Mouse (Mus musculus) spleen, postnatal 36 days (tissue): ENCODE measurements at regions not wholly inside any gene's neighbourhood (a gene's known extent, or its start where the extent isn't known, plus 50 kb on each side); places are given as distances from the start of the nearest gene placed in this dataset.

ENCODE experiments used
- DNase-seq, 2 experiments: peaks; one replicate each; pipeline ENCODE4 v3.0.0; 2022; ENCODE audit warnings: low spot score in 2 of 2, mixed read lengths in 1 of 2

DNA sequence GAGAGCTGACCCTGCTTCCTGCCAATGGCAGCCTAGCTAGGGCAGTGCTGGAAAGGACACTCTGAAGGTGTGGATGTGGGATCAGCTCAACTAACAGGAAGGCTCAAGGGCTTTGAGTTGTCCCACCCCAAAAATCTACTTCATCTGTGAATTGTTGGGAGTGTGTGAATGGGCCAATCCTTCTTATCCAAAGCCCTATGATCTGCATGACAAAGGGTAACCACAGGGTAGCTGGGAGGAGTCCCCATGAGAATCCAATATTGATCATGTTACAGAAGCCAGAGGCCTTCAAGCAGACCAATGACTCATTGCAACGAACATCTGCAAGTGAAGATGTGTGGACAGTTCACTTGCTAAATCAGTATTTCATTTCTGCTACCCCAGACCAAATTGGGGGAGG, 51.1 kb upstream of the Adra1b start:
- DNase-seq = no peak

DNA sequence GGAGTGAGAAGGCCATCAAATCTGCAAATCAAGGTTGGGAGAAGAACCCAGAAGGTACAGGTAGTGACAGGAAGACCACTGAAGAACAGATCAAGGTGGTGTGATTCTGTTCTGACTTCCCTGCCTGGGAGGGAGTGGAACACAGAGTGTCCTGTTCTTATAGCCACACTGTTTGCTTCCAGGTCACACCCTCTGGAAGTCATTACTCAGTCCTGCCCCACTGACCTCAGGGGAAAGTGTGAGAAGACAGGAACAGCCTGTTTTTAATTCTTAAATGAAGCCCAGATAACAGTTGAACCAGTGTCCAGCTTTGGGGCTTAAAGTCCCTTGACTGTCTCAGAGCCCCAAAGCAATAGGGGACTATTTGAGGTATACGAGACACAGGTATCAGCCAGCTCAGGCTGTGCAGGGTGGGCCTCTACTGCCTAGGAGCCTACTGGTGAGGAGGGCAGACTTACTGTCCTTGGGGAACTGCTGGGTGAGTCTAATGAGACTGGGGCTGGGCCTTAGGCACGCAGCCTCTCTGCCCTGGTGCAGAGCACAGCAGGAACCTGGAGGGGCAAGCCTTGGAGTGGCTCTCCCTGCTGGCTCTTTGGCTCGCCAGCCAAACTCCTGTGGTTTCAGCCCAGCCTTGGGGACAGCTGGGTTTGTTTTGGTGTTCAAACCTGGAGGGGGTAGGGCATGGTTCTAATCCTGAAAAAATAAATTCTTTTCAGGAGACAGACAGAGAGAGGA, 57.4 kb upstream of the Adra1b start:
- no peak for DNase-seq

DNA sequence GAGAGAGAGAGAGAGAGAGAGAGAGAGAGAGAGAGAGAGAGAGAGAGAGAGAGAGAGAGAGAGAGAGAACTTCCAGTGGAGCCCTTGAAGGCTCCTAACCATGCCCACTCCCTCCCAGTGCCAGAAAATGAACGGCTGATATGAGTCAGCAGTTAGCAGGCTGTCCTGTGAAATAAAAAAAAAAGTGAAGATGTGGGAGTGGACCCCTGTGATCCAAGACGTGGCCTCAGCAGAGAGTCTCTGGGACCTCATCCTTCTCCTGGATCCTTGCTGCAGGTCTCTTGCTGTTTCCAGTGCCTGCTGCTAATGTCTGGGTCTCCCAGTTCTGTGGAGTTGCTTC, 57.9 kb upstream of the Adra1b start:
- no peak for DNase-seq

DNA sequence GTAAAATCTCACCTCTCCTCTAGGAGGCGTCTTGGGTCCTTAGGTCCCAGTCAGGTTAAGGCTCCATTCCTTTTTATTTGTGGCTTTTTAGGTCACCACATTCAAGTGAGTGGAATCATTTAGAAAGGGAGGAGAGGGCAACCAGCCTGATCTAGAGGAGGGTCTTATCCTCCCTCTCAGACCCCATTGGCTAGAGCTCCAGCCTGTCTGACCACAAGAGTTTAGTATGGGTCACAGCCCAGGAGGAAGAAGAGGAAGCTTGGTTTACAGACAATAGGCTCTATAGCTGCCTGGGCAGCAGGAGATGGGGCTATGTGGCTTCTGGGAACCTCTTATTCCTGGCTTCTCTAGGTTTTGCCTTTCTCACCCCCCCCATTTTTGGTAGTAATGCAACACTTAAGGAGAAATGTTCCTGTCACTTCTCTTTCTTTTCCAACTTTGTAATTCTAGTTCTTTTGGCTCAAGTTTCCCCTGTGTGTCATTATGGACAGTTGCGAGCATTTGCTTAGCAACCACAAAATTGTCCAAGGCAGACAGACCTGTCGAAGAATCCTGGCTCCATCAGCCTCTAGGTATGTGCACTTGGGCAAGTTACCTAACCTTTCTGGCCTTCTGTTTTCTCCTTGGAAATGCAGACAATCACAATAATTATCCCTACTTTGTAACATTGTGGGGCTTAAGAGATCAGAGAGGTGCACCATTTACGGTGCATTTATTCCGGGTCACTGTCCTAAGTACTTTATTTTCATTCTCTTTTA, 59.5 kb upstream of the Adra1b start:
- no peak for DNase-seq

DNA sequence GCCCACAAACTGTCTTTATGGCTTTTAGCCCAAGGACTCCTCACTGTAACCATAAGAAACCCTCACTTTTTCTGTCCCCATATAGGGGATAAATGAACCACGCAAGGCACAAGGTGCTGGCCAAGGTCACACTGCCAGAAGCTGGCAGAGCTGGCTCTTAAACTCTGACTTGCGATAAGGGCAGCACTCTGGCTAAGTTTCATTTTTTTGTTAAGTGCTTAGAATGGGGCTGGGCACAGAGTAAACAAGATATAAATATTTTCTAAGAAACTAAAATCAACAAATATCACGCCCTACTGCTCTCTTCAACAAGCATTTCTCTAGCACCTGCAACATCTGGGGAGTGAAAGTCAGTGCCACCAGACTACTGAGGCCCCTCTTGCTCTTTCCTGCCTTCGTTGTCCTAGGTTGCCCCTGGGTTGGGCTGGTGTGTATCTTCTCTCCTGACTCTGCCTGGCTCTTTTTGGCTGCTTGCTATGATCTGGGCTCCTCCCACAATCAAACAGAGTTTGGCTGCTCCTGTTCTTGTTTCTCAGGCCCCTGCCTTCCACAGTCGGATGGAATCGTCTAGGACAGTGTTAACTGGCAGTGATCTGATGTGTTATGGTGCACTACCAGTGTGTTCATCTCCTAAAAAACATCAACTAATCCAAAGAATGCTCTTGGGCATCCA, 60.5 kb upstream of the Adra1b start:
- no peak for DNase-seq

DNA sequence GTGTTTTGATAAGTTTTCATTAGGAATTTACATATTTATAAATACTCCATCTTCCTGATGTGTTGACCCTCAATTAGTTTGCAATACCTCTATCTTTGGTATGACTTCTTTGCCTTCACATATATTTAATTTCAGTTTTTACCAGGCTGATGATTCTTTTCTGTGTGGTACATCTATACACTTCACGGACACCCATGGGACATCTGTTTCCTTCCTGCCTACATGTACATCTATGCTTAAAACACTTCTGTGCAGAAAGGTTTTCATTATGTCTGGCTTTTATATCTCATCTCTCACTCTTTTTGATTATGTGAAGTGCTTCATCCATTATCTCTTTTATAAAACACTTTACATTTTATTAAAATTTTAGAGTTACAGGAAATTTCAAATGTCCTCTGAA, 66.8 kb upstream of the Adra1b start:
- DNase-seq = no peak

DNA sequence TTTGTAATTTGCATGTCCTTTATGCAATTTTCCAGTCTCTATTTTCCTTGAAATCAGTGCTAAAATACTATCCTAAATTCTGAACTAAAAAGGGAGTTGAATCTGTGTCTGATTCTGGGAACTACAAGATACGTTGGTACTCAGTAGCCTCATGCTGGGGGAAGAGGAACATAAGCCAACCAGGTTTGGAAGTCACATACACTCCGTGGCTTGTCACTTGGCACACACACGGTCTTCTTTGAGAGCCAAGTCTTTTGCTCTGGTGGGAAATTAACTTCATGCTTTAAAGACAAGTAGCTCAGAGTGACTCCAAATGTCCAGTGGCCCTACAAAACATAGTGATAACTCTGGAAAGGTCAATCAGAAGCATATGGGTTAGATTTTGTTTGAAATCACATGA, 70.9 kb upstream of the Adra1b start:
- no peak for DNase-seq

DNA sequence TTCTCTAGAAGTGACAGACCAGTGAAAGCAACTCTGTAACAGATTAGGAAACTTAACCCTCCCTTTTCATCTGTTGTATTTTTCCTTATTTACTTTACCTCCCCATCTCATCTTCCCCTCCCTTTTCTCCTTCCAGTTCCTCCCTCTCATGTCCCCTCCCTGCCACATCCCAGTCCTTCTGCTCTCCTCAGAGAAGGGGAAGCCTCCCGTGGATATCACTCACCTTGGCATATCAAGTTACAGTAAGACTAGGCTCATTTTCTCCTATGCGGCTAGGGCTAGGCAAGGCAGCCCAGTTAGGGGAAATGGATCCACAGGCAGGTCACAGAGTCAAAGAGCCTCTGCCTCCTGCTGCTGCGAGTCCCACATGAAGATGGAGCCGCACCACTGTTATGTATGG, 75.0 kb upstream of the Adra1b start:
- DNase-seq = no peak

DNA sequence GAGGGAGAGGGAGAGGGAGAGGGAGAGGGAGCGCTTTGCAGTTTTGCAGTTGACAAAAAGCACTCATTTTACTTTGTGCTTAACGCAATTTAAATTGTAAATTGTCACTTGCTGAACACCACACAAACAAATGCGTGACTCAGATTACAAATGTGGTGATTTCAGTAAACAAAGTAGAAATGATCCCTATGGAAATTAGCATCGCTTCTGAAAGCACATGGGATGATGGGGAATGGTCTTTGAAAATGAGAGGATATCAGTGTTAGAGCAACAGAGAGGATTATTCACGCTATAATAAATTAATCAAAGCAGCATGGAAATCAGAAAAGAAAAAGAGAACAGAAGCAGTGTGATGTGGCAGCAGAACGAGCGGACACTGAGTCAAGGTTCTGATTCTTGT, 78.4 kb upstream of the Adra1b start:
- DNase-seq = no peak

DNA sequence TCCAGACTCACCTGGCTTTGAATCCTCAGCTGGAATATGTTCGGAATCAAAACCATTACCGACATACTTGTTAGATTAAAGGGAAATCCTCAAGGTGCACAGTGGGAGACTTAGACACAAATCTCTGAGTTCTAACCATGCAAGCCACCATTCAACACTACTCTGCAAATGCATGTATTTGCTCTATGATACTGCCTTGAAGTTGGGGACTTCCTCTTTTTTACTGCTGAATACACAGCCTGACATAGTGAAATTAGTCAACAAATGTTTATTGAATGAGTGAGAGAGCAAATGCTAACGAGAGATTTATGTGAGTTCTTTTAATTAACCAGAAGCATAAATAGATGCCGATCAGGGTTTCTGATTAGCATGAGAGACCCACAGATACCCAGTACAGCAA, 79.4 kb upstream of the Adra1b start:
- no peak for DNase-seq

DNA sequence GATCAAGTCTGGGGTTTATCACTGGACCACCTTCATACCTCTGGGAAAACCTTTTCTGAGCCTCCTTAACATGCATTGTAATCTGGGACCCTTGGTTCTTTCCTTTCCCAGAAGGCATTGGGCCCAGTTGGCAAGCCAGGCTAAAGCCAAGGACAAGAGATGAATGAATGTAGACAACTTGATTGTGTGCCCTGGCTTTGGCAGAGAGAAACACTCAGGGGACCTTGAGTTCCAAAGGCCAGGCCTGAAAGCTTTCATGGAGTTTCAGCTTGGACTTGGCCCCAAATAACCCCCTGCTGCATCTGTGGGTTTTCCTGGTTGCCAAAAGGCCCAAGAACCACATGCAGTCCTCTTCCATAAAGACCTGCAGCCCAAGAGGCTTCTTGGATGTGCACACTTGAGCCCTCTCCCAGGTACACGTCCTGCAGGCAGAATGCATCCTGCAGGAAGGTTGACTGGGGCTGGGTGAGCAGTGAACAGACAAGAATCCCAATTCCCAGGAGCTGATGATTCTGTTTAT, 89.0 kb upstream of the Adra1b start:
- DNase-seq = no peak

DNA sequence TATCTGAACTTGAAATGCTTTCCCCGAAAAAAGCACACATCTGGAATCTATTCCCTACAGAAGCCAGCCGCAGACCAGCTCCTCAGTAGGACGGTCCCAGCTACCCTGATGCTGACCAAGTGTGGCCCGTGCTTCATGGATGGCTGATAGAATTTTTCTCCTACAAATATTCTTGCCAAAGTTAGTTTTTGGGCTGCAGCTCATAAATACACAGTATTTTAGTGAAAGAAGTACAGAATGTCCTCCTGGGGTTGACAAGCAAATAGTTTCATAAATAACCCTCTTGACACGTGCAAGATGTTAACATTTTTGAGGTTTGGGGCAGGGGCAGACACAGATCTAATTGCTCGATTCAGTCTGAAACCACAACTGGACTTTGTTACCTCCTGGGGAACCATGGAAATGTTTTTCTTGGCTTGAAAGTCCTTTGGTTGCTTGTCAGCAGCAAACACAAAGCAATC, 91.0 kb upstream of the Adra1b start:
- no peak for DNase-seq

DNA sequence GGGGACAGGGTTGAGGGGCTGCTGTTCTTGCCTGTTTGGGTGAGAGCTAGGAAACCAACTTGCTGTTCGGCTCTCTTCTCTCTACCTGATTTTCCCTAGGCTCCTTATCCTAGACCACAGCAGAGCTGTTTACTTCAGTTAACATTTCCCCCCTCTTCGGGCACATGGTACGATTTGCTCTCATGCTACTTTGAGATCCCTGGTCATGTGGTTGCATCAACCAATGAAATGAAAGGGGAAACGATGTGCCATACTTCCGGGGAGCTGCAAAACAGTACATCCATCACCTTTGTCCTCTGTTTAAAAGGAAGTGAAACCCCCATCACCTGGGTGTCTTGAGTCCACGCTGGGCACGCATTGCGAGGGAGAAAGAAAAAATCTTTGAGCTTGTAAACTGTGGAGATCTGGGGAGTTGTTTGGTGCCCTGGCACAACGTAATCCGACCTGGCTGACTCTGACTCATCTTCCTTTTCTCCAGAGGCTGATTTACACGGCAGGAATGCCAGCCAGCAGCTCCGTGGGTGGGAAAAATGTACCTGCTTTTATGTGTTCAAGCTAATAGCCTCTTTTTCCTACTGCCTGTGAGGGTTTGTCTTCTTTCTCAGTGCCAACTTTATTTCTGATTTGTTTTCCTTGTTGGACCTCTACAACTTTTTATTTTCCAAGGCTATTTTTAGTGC, 97.2 kb upstream of the Adra1b start:
- DNase-seq = no peak

DNA sequence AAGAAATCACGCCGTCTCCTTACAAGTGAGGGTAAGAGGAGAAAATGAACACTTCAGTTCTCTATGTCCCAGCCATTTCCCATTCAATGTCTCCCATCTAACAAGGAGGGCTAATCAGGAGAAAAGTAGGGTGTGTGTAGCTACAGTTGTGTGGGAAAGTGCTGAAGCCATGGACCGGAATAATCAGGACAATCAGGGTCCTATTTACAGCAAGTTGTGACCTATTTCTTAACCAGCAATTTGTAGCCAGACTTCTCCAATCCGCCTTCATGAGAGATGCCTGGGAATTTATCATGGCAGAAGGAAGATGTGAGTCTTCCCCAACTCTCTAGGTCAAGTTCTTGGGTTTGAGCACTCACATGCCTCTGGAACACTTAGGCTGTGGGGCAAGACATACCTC, 99.0 kb upstream of the Adra1b start:
- no peak for DNase-seq

DNA sequence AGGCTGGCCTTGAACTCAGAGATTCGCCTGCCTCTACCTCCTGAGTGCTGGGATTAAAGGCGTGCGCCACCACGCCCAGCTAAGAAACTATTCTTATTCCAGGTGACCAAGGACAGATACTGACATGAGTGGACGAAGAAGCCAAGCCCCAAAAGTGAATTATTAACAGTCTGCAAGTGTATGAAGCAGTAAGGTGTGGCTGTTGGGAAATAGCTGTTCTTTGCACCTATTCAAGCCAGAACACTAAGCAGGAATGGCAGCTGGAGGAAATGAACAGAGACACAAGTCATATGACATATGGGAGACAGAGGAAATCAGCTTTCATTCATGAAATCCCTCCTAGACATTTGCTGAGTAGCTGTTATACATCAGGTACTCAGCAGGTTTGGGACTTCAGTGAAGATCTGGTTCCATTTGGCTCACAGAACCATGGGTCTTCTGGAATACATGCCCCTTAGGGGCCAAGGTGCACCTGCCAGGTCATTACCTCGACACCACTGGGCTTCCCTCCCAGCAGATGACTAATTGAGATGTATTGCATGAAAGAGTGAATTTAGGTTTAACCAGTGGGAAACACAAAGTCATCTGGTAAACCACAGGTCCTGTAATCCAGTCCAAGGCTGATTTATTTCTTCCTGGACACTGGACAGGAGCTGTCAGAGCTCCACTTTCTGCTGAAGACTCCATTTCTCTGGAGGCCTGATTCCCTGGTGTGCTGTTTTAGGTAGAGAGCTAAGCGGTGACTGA, 101.0 kb upstream of the Adra1b start:
- DNase-seq = no peak

DNA sequence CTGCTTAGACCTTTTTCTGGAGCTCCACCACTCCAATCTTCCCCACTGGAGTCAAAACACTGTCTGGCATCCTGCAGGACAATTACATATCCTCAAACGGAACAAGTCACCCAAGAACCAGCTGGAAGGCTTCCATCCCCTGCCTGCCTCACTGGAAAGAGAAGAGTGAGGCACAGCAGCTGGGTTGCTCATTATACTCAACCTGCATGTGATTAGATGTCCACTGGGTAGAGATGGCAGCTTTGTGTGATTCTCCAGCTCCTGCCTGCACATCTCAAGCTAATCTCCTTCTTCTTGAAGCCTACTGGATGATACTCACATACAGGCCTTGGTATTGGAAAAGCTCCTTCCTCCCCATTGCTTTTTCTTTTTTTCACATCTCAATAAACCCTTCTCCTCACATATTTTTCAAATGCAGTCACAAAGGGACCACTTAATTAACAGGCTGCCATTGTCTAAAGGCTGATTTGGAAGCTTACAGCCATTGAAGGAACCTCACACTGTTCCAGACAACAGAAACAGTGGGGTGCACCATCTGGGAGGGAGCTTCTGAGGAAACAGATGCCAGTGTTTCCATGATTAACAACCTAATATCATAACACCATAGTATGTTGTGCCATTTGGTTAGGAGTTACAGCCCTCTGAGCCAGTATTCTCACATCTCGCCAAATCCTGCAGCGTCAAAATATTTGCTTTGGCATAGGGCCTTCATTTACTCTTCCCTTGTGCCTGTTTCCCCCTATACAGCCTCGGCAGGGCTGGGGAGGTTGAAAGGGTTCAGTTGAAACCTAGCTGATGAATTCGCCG, 101.9 kb upstream of the Adra1b start:
- no peak for DNase-seq

DNA sequence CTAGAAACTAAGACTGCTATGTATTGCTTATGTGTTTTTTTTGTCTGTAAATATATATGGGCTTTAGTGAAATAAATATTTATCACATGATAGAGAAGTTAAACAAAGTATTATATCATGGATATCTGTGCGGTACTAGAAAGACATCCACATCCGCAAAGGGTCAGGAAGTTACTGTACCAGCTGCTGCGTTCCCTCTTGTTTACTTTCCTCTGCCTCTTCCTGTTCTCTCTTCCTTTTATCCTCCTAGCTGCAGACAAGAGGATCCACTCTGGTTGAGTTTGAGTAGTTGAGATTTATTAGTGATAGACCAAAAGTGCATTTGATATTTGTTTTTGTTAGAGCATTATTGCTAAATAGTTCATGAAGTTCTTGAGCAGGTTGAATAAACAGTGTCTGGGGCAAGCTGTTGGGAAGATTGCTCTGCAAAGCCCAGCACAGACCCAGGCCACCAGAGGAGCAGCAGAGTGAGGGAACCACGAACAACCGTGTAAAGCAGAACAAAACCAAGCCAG, 106.6 kb upstream of the Adra1b start:
- no peak for DNase-seq

DNA sequence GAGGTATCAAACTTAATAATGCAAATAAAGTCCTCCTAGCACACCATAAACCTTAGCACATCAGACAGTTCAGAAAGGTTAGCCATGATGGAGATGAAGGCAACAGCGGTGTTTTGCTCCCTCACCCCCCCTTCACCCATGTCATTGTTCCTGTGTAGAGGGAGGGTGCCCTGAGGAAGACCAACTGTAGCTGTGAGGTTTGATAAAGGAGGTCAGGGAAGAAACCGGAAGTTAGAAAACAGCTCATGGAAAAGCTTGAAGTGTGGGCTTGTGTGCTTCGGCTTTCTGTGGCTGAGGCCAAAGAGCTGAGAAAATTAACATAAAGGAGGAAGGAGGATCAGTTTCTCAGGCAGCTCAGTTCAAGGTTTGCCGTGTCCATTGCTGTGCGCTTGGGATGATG, 111.3 kb upstream of the Adra1b start:
- no peak for DNase-seq

DNA sequence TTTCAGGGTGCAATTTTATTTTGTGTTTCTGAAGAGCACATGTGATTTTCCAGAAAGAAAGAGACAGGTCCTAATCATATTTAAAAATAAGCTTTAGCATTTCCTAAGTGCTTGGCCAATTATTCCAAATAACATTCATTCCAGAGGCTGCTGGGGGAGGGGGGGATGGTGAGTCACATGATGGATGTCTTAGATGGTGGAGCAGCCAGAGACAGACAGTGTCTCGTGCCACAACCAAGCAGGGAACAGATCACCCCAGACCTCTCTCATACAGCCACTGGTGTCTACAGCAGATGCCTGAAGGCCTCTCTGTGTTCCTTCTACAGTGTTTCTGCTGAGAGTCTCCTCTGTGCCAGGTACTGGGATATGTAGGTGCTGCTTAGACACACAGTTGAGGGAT, 112.8 kb upstream of the Adra1b start:
- DNase-seq = no peak

DNA sequence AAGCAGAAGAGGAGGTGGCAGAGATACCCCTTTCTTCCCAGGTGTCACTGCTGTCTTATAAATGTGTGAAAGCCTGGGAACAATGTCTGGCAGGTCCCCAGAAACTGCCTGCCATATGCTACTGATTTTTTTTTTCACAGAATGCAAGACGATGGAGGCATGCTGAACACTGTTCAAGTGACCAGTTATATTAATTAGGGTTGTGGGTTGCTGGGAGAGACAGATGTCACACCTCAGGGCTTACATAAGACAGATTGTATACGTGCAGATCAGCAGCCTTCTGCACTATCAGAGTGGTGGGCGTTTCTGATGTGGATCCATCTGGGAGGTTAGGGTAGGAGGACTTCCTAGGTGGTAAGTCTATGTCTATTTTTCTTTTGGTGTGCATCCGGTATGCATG, 120.6 kb upstream of the Adra1b start:
- DNase-seq = no peak
